Mouse (Mus musculus) ES-E14 (cell line): ENCODE results near the gene Slc2a8. TPM values are rescaled to one million over a fixed set of nuclear protein-coding genes. Genes with fewer than 3 reads are reported as not detected.

Experiments used
- DNase-seq: peaks from one replicate; pipeline ENCODE4 v3.0.0-alpha.2; 2013; ENCODE audit warnings: low read depth, low spot score
- H3K27ac ChIP-seq: 2 replicates; pipeline ENCODE4 v1.5.1; 2012; ENCODE audit warnings: low read depth, mild to moderate bottlenecking, low read length, moderate library complexity, mixed read lengths; ENCODE audit not compliant: poor library complexity, insufficient read depth, severe bottlenecking
- H3K36me3 ChIP-seq: 2 replicates; pipeline ENCODE4 v1.6.1; 2012; ENCODE audit warnings: mild to moderate bottlenecking, low read length, moderate library complexity, mixed read lengths; ENCODE audit not compliant: control insufficient read depth, poor library complexity, insufficient read depth, severe bottlenecking
- H3K4me1 ChIP-seq, 2 experiments: fragments of 150-350 bp in 1 of 2; sonication (generic) in 1 of 2; 2 replicates each; pipeline ENCODE4 v1.6.1; 2012; ENCODE audit warnings: low read length in 2 of 2, mild to moderate bottlenecking in 1 of 2, mixed read lengths in 1 of 2; ENCODE audit not compliant: control insufficient read depth in 2 of 2, insufficient read depth in 2 of 2, poor library complexity in 1 of 2
- H3K4me3 ChIP-seq, 2 experiments: fragments of 150-350 bp in 1 of 2; sonication (generic) in 1 of 2; 2 replicates each; pipeline ENCODE4 v1.5.1; 2012; ENCODE audit warnings: low read length in 2 of 2, low read depth in 1 of 2, mild to moderate bottlenecking in 1 of 2, mixed read lengths in 1 of 2; ENCODE audit not compliant: insufficient read depth in 1 of 2, poor library complexity in 1 of 2, severe bottlenecking in 1 of 2
- H3K9ac ChIP-seq: 2 replicates; pipeline ENCODE4 v1.6.1; 2012; ENCODE audit warnings: low read depth, mild to moderate bottlenecking, low read length, mixed read lengths; ENCODE audit not compliant: poor library complexity, insufficient read depth, severe bottlenecking
- H3K9me3 ChIP-seq: fragments of 150-350 bp; sonication (generic); 2 replicates; pipeline ENCODE4 v1.6.1; 2012; ENCODE audit warnings: low read depth, mild to moderate bottlenecking, low read length; ENCODE audit not compliant: control insufficient read depth, insufficient read depth
- CHD2 ChIP-seq: IDR thresholded peaks from 2 replicates; pipeline ENCODE4 v1.6.1; 2014; ENCODE audit warnings: mild to moderate bottlenecking, low read depth, low read length, inconsistent platforms
- HCFC1 ChIP-seq: IDR thresholded peaks from 2 replicates; pipeline ENCODE4 v1.6.1; 2012; ENCODE audit warnings: low read length, inconsistent platforms, borderline replicate concordance; ENCODE audit not compliant: insufficient read depth
- MAFK ChIP-seq: IDR thresholded peaks from 2 replicates; pipeline ENCODE4 v1.6.1; 2014; ENCODE audit warnings: mild to moderate bottlenecking, low read depth, low read length, inconsistent platforms; ENCODE audit not compliant: insufficient read depth
- ZC3H11A ChIP-seq: IDR thresholded peaks from 2 replicates; pipeline ENCODE4 v1.6.1; 2012; ENCODE audit warnings: low read depth, mild to moderate bottlenecking, inconsistent platforms, low read length, borderline replicate concordance
- ZNF384 ChIP-seq: IDR thresholded peaks from 2 replicates; pipeline ENCODE4 v1.6.1; 2012; ENCODE audit warnings: low read depth, low read length, inconsistent platforms
- in situ Hi-C, 2 experiments: fragments of 600-800 bp; cut with MboI; formaldehyde crosslinking; loops; one replicate each; pipeline ENCODE4 v1.15.1; 2025; ENCODE audit warnings: low sequenced_read_pairs in 2 of 2, inconsistent platforms in 1 of 2; ENCODE audit not compliant: unreplicated experiment in 2 of 2
- total RNA-seq: library from RNA; depleted of rRNA; stranded (reverse); fragments of 300-350 nt; gene quantifications from 2 replicates; pipeline ENCODE4 v1.2.3, GENCODE M21; 2012

The Slc2a8 gene
- total RNA-seq, 1 experiment: 25.7 TPM

DNA sequence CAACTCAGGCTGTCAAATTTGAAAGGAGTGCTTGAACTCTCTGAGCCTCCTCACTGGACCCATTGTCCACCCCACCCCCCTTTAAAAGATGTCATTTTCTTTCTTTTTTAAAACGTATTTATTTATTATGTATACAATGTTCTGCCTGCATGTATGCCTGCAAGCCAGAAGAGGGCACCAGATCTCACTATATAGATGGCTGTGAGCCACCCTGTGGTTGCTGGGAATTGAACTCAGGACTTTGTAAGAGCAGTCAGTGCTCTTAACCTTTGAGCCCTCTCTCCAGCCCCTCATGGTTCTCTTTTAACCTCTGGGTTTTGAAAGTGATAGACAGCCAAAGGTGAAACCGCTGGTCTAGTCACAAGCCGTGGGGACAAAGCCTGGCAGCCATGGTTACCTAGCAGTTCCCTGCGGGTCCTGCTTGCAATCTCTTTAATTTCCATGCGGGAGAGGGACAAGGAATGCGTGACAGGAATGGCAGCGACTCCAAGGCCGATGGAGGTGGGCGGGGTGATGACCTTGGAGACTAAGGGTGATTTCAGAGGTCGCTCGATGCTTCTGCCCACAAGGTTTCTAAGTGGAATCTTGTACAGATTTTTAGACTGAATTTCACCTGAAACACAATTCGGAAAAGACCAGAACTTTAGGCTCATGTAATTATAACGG, 8.4 kb upstream of the Slc2a8 start:
- Histone ChIP-seq H3K36me3 (no peaks in the 10 kb centered on the region), H3K9me3 (no peaks in the 10 kb centered on the region), H3K4me3 (no peak overlapping the region), H3K4me1 (peaks cover under 1 to 14% of the 10 kb centered on the region in 2 experiments; a peak in 3 of 4 replicates), H3K27ac (no peak overlapping the region), H3K9ac (no peak overlapping the region)
- in situ Hi-C loops: no loop called here
- TF ChIP-seq ZC3H11A (0 out of 2 replicates have a peak, but pooled peaks have one; percentile 20), MAFK (no peak)
- no peak for DNase-seq

- Histone ChIP-seq H3K4me1 (peaks cover 3 to 17% of the 10 kb centered on the region in 2 experiments; a peak in 3 of 4 replicates), H3K9me3 (no peaks in the 10 kb centered on the region), H3K36me3 (no peaks in the 10 kb centered on the region), H3K4me3 (no peak overlapping the region), H3K27ac (no peak overlapping the region), H3K9ac (no peak overlapping the region)
- DNase-seq: no peak
- in situ Hi-C loops: no loop called here
- TF ChIP-seq CHD2 (no peak), ZC3H11A (no peak), ZNF384 (no peak), HCFC1 (no peak), MAFK (no peak)
Measured at GRCm38 (mm10) chr2:32989376-32989775, 7.5 kb upstream of the Slc2a8 start.

DNA sequence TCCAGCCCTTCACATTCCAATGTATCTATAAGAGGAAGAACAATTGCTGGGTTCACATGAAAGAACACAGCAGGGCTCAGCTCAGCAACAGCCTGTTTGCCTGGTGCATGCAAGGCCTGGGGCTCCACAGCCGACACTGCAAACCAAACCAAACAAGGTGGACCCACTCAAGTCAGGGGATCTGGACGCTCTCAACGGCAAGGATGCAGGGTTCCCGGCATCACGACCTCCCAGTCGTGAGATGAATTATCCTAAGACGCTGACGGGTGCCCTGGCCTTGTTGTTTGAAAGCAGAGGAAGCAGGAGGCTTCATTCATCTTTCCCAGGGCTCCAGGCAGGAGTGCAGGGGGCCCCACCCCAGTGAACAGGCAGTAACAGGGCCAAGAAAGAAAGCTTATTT, 4.0 kb upstream of the Slc2a8 start:
- peak overlapping the region; percentile 38; the same call in 1 of the 2 replicates for H3K9ac ChIP-seq
- no peaks in the 10 kb centered on the region for H3K36me3 ChIP-seq
- no peak overlapping the region for H3K4me3 ChIP-seq
- no peaks in the 10 kb centered on the region for H3K9me3 ChIP-seq
- peak overlapping the region; percentile 54; the same call in 1 of the 2 replicates for H3K27ac ChIP-seq
- DNase-seq: no peak
- in situ Hi-C loops: no loop called here
- TF ChIP-seq CHD2 (no peak), ZNF384 (no peak), ZC3H11A (no peak), MAFK (no peak), HCFC1 (no peak)
- peaks cover 6 to 26% of the 10 kb centered on the region in 2 experiments for H3K4me1 ChIP-seq

DNA sequence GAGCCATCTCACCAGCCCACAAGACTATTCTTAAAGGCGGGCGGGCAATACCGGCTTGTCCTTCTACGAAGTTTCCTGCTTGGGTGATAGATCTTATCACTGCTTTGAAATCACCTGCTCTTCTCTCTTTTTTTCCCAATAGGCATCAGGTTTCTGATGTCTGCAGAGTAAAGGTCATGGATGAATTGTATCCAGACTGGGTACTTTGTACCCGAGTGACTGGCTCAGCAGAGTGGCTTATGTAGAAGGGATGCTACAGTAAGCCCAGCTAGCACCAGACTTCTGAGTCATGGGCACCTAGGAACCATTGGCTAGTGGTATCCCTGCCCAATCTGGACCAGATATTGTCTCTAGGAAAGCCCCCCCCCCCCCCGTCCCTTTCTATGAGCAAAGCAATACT, 1.7 kb upstream of the Slc2a8 start:
- Histone ChIP-seq H3K4me3 (peak overlapping the region in 1 of 2 experiments; percentile 91; a peak in 1 of 4 replicates), H3K9ac (no peak overlapping the region; the same call in 1 of the 2 replicates), H3K9me3 (no peaks in the 10 kb centered on the region), H3K36me3 (no peaks in the 10 kb centered on the region; the same call in 1 of the 2 replicates), H3K27ac (no peak overlapping the region), H3K4me1 (peaks cover 6 to 29% of the 10 kb centered on the region in 2 experiments)
- in situ Hi-C loops: no loop called here
- no peak for DNase-seq
- no peak for TF ChIP-seq CHD2
- no peak for TF ChIP-seq ZC3H11A
- no peak for TF ChIP-seq HCFC1
- no peak for TF ChIP-seq MAFK
- no peak for TF ChIP-seq ZNF384

DNA sequence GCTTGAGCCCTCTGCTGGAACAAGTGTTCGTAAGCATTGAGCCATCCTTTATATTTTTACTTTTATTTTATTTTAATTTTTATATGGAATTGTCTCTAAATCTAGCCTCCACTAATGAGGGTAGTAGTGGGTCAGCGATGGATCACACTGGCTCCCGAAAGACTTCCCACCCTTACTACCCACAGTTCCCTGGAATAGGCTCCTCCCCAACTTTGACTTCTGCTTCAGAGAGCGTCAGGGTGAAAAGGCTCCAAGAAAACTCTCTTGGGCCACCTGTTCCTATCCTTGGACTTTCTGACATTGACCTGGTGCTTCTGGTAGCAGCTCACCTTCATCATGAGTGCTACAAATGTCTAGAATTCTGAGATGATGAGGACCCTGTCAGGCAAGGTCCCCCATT, 817 bp upstream of the Slc2a8 start:
- H3K4me1 ChIP-seq: peaks cover 6 to 29% of the 10 kb centered on the region in 2 experiments
- peak overlapping the region; percentile 44; the same call in 1 of the 2 replicates for H3K9ac ChIP-seq
- peak overlapping the region; percentile 42; the same call in 1 of the 2 replicates for H3K27ac ChIP-seq
- H3K36me3 ChIP-seq: peaks cover 2% of the 10 kb centered on the region; the same call in 1 of the 2 replicates
- DNase-seq: no peak
- H3K4me3 ChIP-seq: peak overlapping the region; percentile 26 to 91
- TF ChIP-seq HCFC1: no peak
- no peak for TF ChIP-seq CHD2
- no peak for TF ChIP-seq ZNF384
- TF ChIP-seq ZC3H11A: no peak
- no peak for TF ChIP-seq MAFK
- H3K9me3 ChIP-seq: no peaks in the 10 kb centered on the region
- in situ Hi-C loops: no loop called here
